Comparison of ENCODE assay signal across 8 mouse cellular contexts in genomic region chr13:56151404-56152226, GRCm38 (mm10). TPM values are rescaled to one million over a fixed set of nuclear protein-coding genes. Genes with fewer than 3 reads are reported as not detected.
DNase-seq lines count a peak whose midpoint lies in the region; ATAC-seq and TF ChIP-seq lines count a peak whose summit lies in the region.

No protein-coding gene starts in this region.

- TF ChIP-seq EP300 in CH12.LX (IDR thresholded peaks at IDR 0.05; ENCODE audit: low read length) = no peak
- TF ChIP-seq EP300 in liver, postnatal 0 days (IDR thresholded peaks at IDR 0.05; ENCODE audit: low read depth) = no peak

- H3K79me2 ChIP-seq in CH12.LX (replicated peaks; ENCODE audit: control insufficient read depth, extremely low read depth, insufficient read depth, poor library complexity, severe bottlenecking) = no peaks in the 10 kb centered on the region

- peaks cover 0 to 7% of the 10 kb centered on the region in 2 experiments; a peak in 2 of 4 replicates for H3K4me1 ChIP-seq in CH12.LX (ENCODE audit: control insufficient read depth in 1 of 2, insufficient read depth in 2 of 2)
- peaks cover 33% of the 10 kb centered on the region for H3K4me1 ChIP-seq in embryonic facial prominence, embryonic 10.5 days
- H3K4me1 ChIP-seq in heart, embryonic 12.5 days (replicated peaks) = peaks cover 33% of the 10 kb centered on the region
- no peaks in the 10 kb centered on the region; the same call in 1 of the 2 replicates for H3K4me1 ChIP-seq in kidney, postnatal 0 days (replicated peaks; ENCODE audit: insufficient read depth, low read length)
- peaks cover 4% of the 10 kb centered on the region; the same call in 1 of the 2 replicates for H3K4me1 ChIP-seq in liver, postnatal 0 days (ENCODE audit: insufficient read depth)
- H3K4me1 ChIP-seq in neural tube, embryonic 15.5 days = 0 out of 2 replicates have a peak, but pooled peaks cover 12% of the 10 kb centered on the region

- H3K27me3 ChIP-seq in CH12.LX (replicated peaks) = peaks cover 17% of the 10 kb centered on the region
- H3K27me3 ChIP-seq in embryonic facial prominence, embryonic 10.5 days (replicated peaks; ENCODE audit: low read depth, poor library complexity, severe bottlenecking) = peaks cover 13% of the 10 kb centered on the region
- no peaks in the 10 kb centered on the region for H3K27me3 ChIP-seq in heart, embryonic 12.5 days (replicated peaks)
- H3K27me3 ChIP-seq in kidney, postnatal 0 days (ENCODE audit: insufficient read depth, low read length) = no peaks in the 10 kb centered on the region
- no peaks in the 10 kb centered on the region for H3K27me3 ChIP-seq in liver, postnatal 0 days (ENCODE audit: insufficient read depth, low read length)
- H3K27me3 ChIP-seq in neural tube, embryonic 15.5 days (replicated peaks) = 0 out of 2 replicates have a peak, but pooled peaks cover 2% of the 10 kb centered on the region

- no peak overlapping the region for H3K9ac ChIP-seq in CH12.LX (ENCODE audit: insufficient read depth, low read depth)
- no peak overlapping the region for H3K9ac ChIP-seq in heart, embryonic 12.5 days
- H3K9ac ChIP-seq in kidney, postnatal 0 days (ENCODE audit: low read depth, low read length) = no peak overlapping the region
- no peak overlapping the region for H3K9ac ChIP-seq in liver, postnatal 0 days (replicated peaks)
- no peak overlapping the region; the same call in 1 of the 2 replicates for H3K9ac ChIP-seq in neural tube, embryonic 15.5 days (replicated peaks)

- 46% methylated on average over 22 of the region's 22 CpGs for WGBS in embryonic facial prominence, embryonic 10.5 days
- WGBS in heart, embryonic 12.5 days = 43% methylated on average over 22 of the region's 22 CpGs
- 44% methylated on average over 22 of the region's 22 CpGs for WGBS in kidney, postnatal 0 days
- 19% methylated on average over 21 of the region's 22 CpGs for WGBS in liver, postnatal 0 days (ENCODE audit: insufficient replicate concordance)
- WGBS in neural tube, embryonic 15.5 days = 46% methylated on average over 22 of the region's 22 CpGs

- dilution Hi-C loops in CH12.LX (cut with MboI; ENCODE audit: extremely low pct_ligation_motif_present, extremely low pct_unique_long_range_greater_than_20kb, low sequenced_read_pairs) = no loop called here

- peak; percentile 63 to 85 for TF ChIP-seq CTCF in CH12.LX (conservative IDR thresholded peaks at IDR 0.05 in 1 of 2, IDR thresholded peaks at IDR 0.05 in 1 of 2; ENCODE audit: low read depth in 2 of 2, low read length in 2 of 2)
- peak; percentile 91 for TF ChIP-seq CTCF in kidney, postnatal 0 days (IDR thresholded peaks at IDR 0.05; ENCODE audit: low read depth)
- TF ChIP-seq CTCF in liver, postnatal 0 days (IDR thresholded peaks at IDR 0.05; ENCODE audit: low read depth) = peak; percentile 86

- H3K27ac ChIP-seq in CH12.LX (ENCODE audit: insufficient read depth, low read depth) = no peak overlapping the region
- H3K27ac ChIP-seq in embryonic facial prominence, embryonic 10.5 days (replicated peaks) = peak overlapping the region; percentile 37
- peak overlapping the region; percentile 49 for H3K27ac ChIP-seq in heart, embryonic 12.5 days (ENCODE audit: poor library complexity, severe bottlenecking)
- no peak overlapping the region for H3K27ac ChIP-seq in kidney, postnatal 0 days
- 0 out of 2 replicates have a peak overlapping the region, but pooled peaks have one; percentile 17 for H3K27ac ChIP-seq in liver, postnatal 0 days (ENCODE audit: low read depth)
- H3K27ac ChIP-seq in neural tube, embryonic 15.5 days (replicated peaks) = no peak overlapping the region

- H3K4me2 ChIP-seq in CH12.LX (ENCODE audit: insufficient read depth, low read depth, poor library complexity, severe bottlenecking) = peak overlapping the region; percentile 95
- peak overlapping the region; percentile 54 for H3K4me2 ChIP-seq in heart, embryonic 12.5 days
- H3K4me2 ChIP-seq in kidney, postnatal 0 days (ENCODE audit: low read length) = peak overlapping the region; percentile 14; the same call in 1 of the 2 replicates
- peak overlapping the region; percentile 67 for H3K4me2 ChIP-seq in liver, postnatal 0 days (ENCODE audit: low read depth, low read length)
- H3K4me2 ChIP-seq in neural tube, embryonic 15.5 days = peak overlapping the region; percentile 19; the same call in 1 of the 2 replicates

- peak; percentile 86 for DNase-seq in CH12.LX (ENCODE audit: extremely low read depth)
- DNase-seq in embryonic facial prominence, embryonic 10.5 days (ENCODE audit: low spot score) = peak; percentile 82
- peak; percentile 93 for DNase-seq in kidney, postnatal 0 days (ENCODE audit: low spot score)
- peak; percentile 77 for DNase-seq in liver, postnatal 0 days
- peak; percentile 83 for DNase-seq in thymus, postnatal 4 days

- TF ChIP-seq RAD21 in CH12.LX (IDR thresholded peaks at IDR 0.05; ENCODE audit: low read depth, low read length) = peak; percentile 56

- H3K9me3 ChIP-seq in CH12.LX (replicated peaks; ENCODE audit: low read length) = no peaks in the 10 kb centered on the region
- H3K9me3 ChIP-seq in embryonic facial prominence, embryonic 10.5 days = no peaks in the 10 kb centered on the region
- no peaks in the 10 kb centered on the region for H3K9me3 ChIP-seq in heart, embryonic 12.5 days (replicated peaks)
- H3K9me3 ChIP-seq in kidney, postnatal 0 days (replicated peaks; ENCODE audit: low read length) = no peaks in the 10 kb centered on the region
- H3K9me3 ChIP-seq in liver, postnatal 0 days (ENCODE audit: low read length) = no peaks in the 10 kb centered on the region
- H3K9me3 ChIP-seq in neural tube, embryonic 15.5 days (replicated peaks) = no peaks in the 10 kb centered on the region

- peak overlapping the region; percentile 37 to 57 (median 48) for H3K4me3 ChIP-seq in CH12.LX (replicated peaks in 1 of 3; ENCODE audit: low read depth in 2 of 3, low read length in 2 of 3, poor library complexity in 1 of 3)
- H3K4me3 ChIP-seq in embryonic facial prominence, embryonic 10.5 days = 0 out of 2 replicates have a peak overlapping the region, but pooled peaks have one; percentile 11
- H3K4me3 ChIP-seq in heart, embryonic 12.5 days = no peak overlapping the region
- no peak overlapping the region for H3K4me3 ChIP-seq in kidney, postnatal 0 days (replicated peaks; ENCODE audit: low read depth, low read length)
- peak overlapping the region; percentile 32 for H3K4me3 ChIP-seq in liver, postnatal 0 days (ENCODE audit: low read depth, low read length)
- H3K4me3 ChIP-seq in neural tube, embryonic 15.5 days (replicated peaks) = no peak overlapping the region

- in situ Hi-C loops in CH12.LX (cut with MboI; ENCODE audit: low pct_ligation_motif_present, low pct_unique_long_range_greater_than_20kb, low sequenced_read_pairs) = no loop called here

- H3K36me3 ChIP-seq in CH12.LX (replicated peaks in 1 of 2; ENCODE audit: control insufficient read depth in 1 of 2, insufficient read depth in 1 of 2, low read length in 1 of 2) = no peaks in the 10 kb centered on the region
- H3K36me3 ChIP-seq in embryonic facial prominence, embryonic 10.5 days (replicated peaks) = no peaks in the 10 kb centered on the region
- no peaks in the 10 kb centered on the region for H3K36me3 ChIP-seq in heart, embryonic 12.5 days
- H3K36me3 ChIP-seq in kidney, postnatal 0 days (ENCODE audit: insufficient read depth, low read length) = no peaks in the 10 kb centered on the region
- no peaks in the 10 kb centered on the region for H3K36me3 ChIP-seq in liver, postnatal 0 days (replicated peaks; ENCODE audit: insufficient read depth, low read length)
- no peaks in the 10 kb centered on the region for H3K36me3 ChIP-seq in neural tube, embryonic 15.5 days

- no peak for TF ChIP-seq POLR2A in CH12.LX (IDR thresholded peaks at IDR 0.05; ENCODE audit: low read depth, low read length)

- peak; percentile 70 for ATAC-seq in activated CD4-positive, CD25-positive, alpha-beta regulatory T cell, adult 4 months
- ATAC-seq in heart, embryonic 12.5 days (ENCODE audit: insufficient number of reproducible peaks, low FRiP score) = peak; percentile 38; the same call in 1 of the 2 replicates
- peak; percentile 73; the same call in 1 of the 2 replicates for ATAC-seq in kidney, postnatal 0 days (replicated peaks; ENCODE audit: low FRiP score, low read depth)
- peak; percentile 79 for ATAC-seq in liver, postnatal 0 days
- ATAC-seq in neural tube, embryonic 15.5 days (ENCODE audit: low FRiP score) = peak; percentile 72; the same call in 1 of the 2 replicates

TF ChIP-seq in CH12.LX, 34 proteins besides CTCF, POLR2A, EP300 and RAD21 (continues in another document):
- peak; percentile 26; the same call in 1 of the 2 replicates for TF ChIP-seq BHLHE40 (IDR thresholded peaks at IDR 0.05; ENCODE audit: low read depth, low read length)
- TF ChIP-seq MAZ (IDR thresholded peaks at IDR 0.05; ENCODE audit: low read depth, low read length) = 0 out of 2 replicates have a peak, but pooled peaks have one; percentile 55
- no peak for TF ChIP-seq GABPA (IDR thresholded peaks at IDR 0.05; ENCODE audit: insufficient replicate concordance, low read depth, low read length)
- TF ChIP-seq RCOR1 (conservative IDR thresholded peaks at IDR 0.05; ENCODE audit: low read depth, low read length) = no peak

RNA-seq across cellular contexts. Expression of gene H2afy, which starts 15.5 kb away (rescaled TPM):
- total RNA-seq in CH12.LX (2012; rRNA removed) (158 and 162 TPM in 2 replicates), CH12.LX (2014; rRNA removed) (148 TPM in 2 replicates)
- polyA plus RNA-seq in CH12.LX (2012; ENCODE audit: insufficient read length, low read depth) = 153 and 155 TPM in 2 replicates
- polyA plus RNA-seq in activated CD4-positive, CD25-positive, alpha-beta regulatory T cell, adult 4 months (2017; shearing (Covaris generic)) = 100 to 1,000 TPM; 121 to 136 TPM
- 478 and 497 TPM in 2 replicates for polyA plus RNA-seq in embryonic facial prominence, embryonic 10.5 days (2016; fragmentation: Nextera tagmentation; extraction: Ambion mirVana)
- 141 and 152 TPM in 2 replicates for polyA plus RNA-seq in heart, embryonic 12.5 days (2016; fragmentation: Nextera tagmentation; extraction: Ambion mirVana)
- polyA plus RNA-seq in kidney, postnatal 0 days (2015; fragmentation: Nextera tagmentation; extraction: Ambion mirVana) = 263 and 267 TPM in 2 replicates
- 84.3 and 87.4 TPM in 2 replicates for polyA plus RNA-seq in liver, postnatal 0 days (2015; fragmentation: Nextera tagmentation; extraction: Ambion mirVana)
- polyA plus RNA-seq in neural tube, embryonic 15.5 days (2015; fragmentation: Nextera tagmentation; extraction: Ambion mirVana) = 244 and 272 TPM in 2 replicates

RNA-seq across cellular contexts. Expression of gene Tifab, which starts 27.1 kb away (rescaled TPM):
- total RNA-seq in CH12.LX (2012; rRNA removed) = 1.9 and 2.0 TPM in 2 replicates
- total RNA-seq in CH12.LX (2014; rRNA removed) = 3.4 and 4.7 TPM in 2 replicates
- polyA plus RNA-seq in CH12.LX (2012; ENCODE audit: insufficient read length, low read depth) = 6.2 and 6.7 TPM in 2 replicates
- under 1 TPM in 1 of 2 experiments, not detected in 1; 0.28 TPM for polyA plus RNA-seq in activated CD4-positive, CD25-positive, alpha-beta regulatory T cell, adult 4 months (2017; shearing (Covaris generic))
- 1.3 and 1.5 TPM in 2 replicates for polyA plus RNA-seq in embryonic facial prominence, embryonic 10.5 days (2016; fragmentation: Nextera tagmentation; extraction: Ambion mirVana)
- 0.72 and 0.81 TPM in 2 replicates for polyA plus RNA-seq in heart, embryonic 12.5 days (2016; fragmentation: Nextera tagmentation; extraction: Ambion mirVana)
- 1.6 and 2.0 TPM in 2 replicates for polyA plus RNA-seq in kidney, postnatal 0 days (2015; fragmentation: Nextera tagmentation; extraction: Ambion mirVana)
- 6.8 and 8.2 TPM in 2 replicates for polyA plus RNA-seq in liver, postnatal 0 days (2015; fragmentation: Nextera tagmentation; extraction: Ambion mirVana)
- 1.1 and 2.3 TPM in 2 replicates for polyA plus RNA-seq in neural tube, embryonic 15.5 days (2015; fragmentation: Nextera tagmentation; extraction: Ambion mirVana)

Comparison
In these comparisons a context has a peak if more than half of its experiments do, and no peak if none do; other contexts are left out.
1. H3K27ac ChIP-seq: peak in embryonic facial prominence, embryonic 10.5 days (single experiment), heart, embryonic 12.5 days (single experiment) and liver, postnatal 0 days (single experiment); none in CH12.LX (single experiment), kidney, postnatal 0 days (single experiment) and neural tube, embryonic 15.5 days (single experiment).
2. H3K4me2 ChIP-seq: peak in every context shown above with its lines; median percentile 95 in CH12.LX; 67 in liver, postnatal 0 days; 54 in heart, embryonic 12.5 days; 19 in neural tube, embryonic 15.5 days; 14 in kidney, postnatal 0 days.
3. H3K4me3 ChIP-seq: peak in CH12.LX (3 of 3), embryonic facial prominence, embryonic 10.5 days (single experiment) and liver, postnatal 0 days (single experiment); none in heart, embryonic 12.5 days (single experiment), kidney, postnatal 0 days (single experiment) and neural tube, embryonic 15.5 days (single experiment).
4. Peak in every context shown above with its lines, with median percentiles within 50 percentile points of each other: DNase-seq, CTCF ChIP-seq and ATAC-seq.